ENCODE assay signal across 12 mouse cellular contexts in the genomic region with DNA sequence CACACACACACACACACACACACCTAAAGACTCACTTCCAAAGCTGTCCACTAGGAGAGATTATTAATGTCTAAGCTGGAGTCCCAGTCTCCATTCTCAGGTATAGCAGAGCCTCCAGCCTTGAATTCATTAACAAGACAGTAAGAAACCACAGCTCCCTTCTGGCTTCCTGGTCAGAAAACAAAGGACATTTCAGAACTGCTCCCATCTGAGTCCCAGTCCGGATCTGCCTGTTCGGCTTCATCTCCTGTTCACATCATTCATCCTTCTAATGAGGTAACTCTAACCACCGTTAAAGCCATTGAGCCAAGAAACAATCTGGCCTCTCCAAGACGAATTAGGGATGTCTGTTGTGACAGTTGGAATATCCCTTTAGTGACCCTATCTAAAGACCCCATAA.
"Had no signal": no experiment of that assay in that cellular context is flagged by ENCODE, and none has a peak within 500 bp of the region (broad histone marks: within the 10 kb centered on the region; RNA-seq: fewer than 3 reads in every experiment).

No protein-coding gene starts in this region.

- H3K36me3 ChIP-seq: limb, embryonic 13.5 days; midbrain, embryonic 13.5 days; stomach, embryonic 15.5 days had no signal

- H3K27me3 ChIP-seq: limb, embryonic 13.5 days; midbrain, embryonic 13.5 days; stomach, embryonic 15.5 days had no signal

- H3K9me3 ChIP-seq: limb, embryonic 13.5 days; midbrain, embryonic 13.5 days; stomach, embryonic 15.5 days had no signal

- DNase-seq: kidney, adult 2 months; kidney, postnatal 36 days; left cerebral cortex, postnatal 4 days; lung, adult 18-20 months; right cerebral cortex, postnatal 14 days; thymus, adult 2 months; thymus, postnatal 25 days had no signal

- H3K4me2 ChIP-seq: limb, embryonic 13.5 days; midbrain, embryonic 13.5 days; stomach, embryonic 15.5 days had no signal

- H3K4me1 ChIP-seq: limb, embryonic 13.5 days; midbrain, embryonic 13.5 days; stomach, embryonic 15.5 days had no signal

- H3K27ac ChIP-seq: limb, embryonic 13.5 days; liver, embryonic 14.5 days; midbrain, embryonic 13.5 days; stomach, embryonic 15.5 days had no signal

- ATAC-seq: midbrain, embryonic 13.5 days had no signal

- H3K9ac ChIP-seq: limb, embryonic 13.5 days; liver, embryonic 14.5 days; midbrain, embryonic 13.5 days; stomach, embryonic 15.5 days had no signal

- H3K4me3 ChIP-seq: limb, embryonic 13.5 days; midbrain, embryonic 13.5 days; myocyte; stomach, embryonic 15.5 days had no signal
